Mouse (Mus musculus) heart, postnatal 10 days (tissue): ENCODE results near the gene Tmtc4. TPM values are rescaled to one million over a fixed set of nuclear protein-coding genes. Genes with fewer than 3 reads are reported as not detected.

Experiments
- DNase-seq, 2 experiments: peaks; one replicate each; pipeline ENCODE4 v3.0.0; 2021
- intact Hi-C: fragments of 180-260 bp; cut with DNase I; formaldehyde crosslinking; loops from one replicate; pipeline ENCODE4 v1.15.1; 2025
- total RNA-seq, 2 experiments: library from RNA; stranded (reverse); gene quantifications; 2 replicates each; pipeline ENCODE4 v1.2.3; 2021

Tmtc4 gene
- total RNA-seq, 2 experiments from 2014 or later: 14.3 to 22.4 TPM

DNA sequence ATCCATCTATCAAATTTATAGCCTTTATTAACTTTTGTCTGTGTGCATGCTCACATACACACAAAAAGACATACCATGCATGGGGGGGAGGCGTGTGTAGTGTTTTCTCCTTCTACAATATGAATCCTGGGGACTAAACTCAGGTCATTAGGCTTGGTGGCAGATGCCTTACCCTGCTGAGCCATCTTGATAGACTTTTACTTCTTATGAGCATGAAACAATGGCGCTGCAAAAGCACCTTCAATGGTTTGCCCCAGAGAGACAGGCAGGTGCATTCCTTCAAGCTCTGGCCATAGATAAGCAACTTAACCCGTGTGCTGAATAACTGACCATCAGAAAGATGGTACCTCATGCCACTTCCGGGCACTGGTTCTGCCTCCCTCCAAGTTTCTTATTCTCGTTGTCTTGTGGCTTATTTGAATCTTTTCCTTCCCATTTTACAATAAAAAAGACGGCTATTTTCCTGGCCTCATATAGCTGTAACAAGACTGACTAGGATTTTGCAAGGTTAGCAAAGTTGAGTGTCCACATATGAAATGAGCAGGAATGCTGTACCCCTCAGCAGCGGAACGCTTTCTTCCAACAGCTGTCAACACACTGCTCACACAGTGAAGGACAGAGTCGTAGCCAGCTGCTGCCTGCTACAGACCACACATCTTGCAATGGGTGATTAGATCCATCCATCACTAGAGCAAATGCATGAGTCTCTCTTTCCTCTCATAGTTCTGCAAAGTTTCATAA lies 6.6 kb downstream of the Tmtc4 start:
- DNase-seq: no peak
- intact Hi-C loops: no loop called here

DNA sequence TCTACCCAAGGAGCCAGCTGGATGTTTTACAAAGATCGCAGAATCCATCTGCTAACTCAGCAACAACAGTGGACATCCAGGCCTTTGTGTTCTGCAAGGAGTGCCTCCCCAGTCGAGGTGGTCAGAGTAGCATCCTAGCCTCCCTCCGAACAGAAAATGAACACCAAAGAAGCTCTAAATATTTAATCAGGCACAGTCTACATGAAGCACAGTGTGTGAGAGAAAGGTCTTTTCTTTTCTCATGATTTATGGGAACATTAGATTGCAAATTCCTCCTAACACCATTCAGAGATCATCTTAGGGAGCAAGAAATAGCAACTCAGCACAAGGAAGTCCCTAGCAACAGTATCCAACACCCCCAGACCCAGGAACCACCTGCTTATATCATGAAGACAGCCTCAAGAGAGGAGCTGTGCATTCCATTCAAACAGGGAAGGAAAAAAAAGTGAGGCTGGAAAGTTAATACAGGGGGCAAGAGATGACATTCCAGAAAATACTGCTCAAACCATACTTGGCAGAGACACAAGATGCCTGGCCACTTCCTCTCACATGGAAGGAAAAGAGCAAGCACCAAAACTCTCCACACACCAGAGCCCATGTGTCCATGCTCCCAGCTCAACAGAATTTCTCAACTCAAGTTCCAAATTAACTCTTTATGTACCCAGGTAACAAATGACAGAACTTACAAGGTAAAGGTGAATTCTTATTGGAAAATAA lies 8.8 kb downstream of the Tmtc4 start:
- no peak for DNase-seq
- intact Hi-C loops: no loop called here

DNA sequence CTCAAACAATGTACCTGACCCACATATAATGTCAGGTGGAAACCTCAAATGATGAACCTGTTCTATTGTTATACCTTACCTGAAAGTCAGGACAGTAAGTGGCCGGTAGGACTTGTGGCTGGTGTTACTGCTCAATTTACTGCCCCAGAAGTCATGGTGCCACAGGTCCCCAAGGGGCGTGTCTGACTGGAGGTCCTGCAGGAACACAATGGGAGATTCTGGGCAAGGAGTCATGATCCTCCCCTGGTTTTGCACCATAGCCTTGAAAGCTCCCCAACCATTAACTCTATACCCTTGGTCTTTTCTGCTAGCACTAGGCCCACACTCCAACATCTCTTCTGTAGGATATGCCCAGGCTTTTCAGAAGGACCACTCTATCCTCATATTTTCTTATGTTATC lies 10.7 kb downstream of the Tmtc4 start:
- intact Hi-C loops: no loop called here
- no peak for DNase-seq

DNA sequence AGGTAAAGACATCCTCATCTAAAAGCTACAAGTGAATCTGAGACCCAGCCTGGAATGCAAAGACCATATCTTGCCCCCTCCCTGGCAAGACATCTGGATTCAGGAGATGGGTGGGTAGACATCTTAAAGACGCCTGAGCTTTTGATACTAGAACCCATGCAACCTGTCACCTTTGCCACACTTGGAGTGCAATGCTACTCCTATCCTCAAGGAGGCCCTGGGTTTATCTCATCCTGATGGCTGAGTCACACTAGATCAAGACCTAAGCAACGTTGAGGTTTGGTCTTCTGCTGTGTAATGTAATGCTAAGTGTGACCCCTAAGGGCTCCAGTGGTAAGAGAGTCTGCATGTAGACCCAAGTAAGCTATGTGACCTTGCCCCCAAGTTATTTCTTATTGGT lies 15.8 kb downstream of the Tmtc4 start:
- intact Hi-C loops: no loop called here
- DNase-seq: no peak

DNA sequence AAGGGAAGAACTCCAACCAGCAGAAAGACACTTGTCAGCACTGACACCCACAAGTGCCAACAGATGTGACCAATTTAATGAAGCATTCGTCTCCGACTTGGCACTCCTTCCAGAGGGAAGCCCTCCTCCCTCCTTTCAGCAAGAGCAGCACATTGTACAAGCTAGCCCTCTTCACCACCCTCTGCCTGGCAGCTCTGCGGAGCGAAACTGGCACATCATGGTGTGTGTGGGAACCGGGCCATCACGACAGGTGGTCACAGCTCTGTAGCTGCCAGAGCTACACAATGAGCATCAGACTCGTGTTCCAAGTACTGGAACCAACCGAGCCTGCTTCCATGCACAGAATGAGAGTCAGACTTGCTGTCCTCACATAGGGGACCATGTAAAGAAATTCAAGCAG lies 25.9 kb downstream of the Tmtc4 start:
- intact Hi-C loops: no loop called here
- DNase-seq: peak; percentile 44 to 58

DNA sequence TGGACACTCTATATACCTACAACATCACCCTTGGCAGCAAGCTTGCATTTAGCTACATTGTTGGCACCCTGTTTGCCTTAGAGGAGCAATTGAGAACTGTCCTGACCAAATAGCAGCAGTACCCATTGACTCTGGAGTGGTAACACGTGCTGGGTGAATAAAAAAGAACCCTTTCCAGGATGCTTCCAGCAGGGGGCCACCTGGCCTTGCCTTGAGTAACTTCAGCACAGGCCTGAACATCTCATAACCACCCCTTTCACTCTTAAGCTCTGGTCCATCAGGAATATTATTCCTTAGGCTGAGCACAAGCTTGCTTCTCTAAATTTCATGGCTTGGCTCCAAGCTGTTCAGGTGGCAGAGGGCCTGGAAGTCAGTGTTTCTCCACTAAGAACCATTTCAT lies 30.5 kb downstream of the Tmtc4 start:
- DNase-seq: peak; percentile 60 to 63
- intact Hi-C loops: loop anchor here (1.0 to 5.0 kb wide), 3 partner anchors 287 to 399 kb away; no protein-coding TSS in a partner anchor

DNA sequence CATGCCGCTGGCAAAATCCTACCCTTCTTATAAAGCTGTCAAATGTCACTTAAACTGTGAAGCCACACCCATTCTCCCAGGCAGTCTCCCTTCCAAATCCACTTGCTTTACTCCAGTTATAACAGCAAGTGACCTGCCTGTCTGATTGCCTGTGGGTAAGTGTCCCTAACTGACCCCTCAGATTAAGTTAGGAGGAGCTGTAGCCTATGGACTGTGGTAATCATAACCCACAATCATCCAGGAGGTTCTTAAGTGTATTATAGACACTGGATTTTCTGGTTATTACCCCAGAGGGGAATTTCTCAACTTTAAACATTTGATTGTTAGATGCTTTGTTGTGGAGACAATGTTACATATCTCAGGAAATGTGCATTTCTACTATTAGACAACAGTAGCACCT lies 31.3 kb downstream of the Tmtc4 start:
- intact Hi-C loops: loop anchor here (2.0 to 5.0 kb wide), 2 partner anchors 365 to 400 kb away; no protein-coding TSS in a partner anchor
- no peak for DNase-seq

DNA sequence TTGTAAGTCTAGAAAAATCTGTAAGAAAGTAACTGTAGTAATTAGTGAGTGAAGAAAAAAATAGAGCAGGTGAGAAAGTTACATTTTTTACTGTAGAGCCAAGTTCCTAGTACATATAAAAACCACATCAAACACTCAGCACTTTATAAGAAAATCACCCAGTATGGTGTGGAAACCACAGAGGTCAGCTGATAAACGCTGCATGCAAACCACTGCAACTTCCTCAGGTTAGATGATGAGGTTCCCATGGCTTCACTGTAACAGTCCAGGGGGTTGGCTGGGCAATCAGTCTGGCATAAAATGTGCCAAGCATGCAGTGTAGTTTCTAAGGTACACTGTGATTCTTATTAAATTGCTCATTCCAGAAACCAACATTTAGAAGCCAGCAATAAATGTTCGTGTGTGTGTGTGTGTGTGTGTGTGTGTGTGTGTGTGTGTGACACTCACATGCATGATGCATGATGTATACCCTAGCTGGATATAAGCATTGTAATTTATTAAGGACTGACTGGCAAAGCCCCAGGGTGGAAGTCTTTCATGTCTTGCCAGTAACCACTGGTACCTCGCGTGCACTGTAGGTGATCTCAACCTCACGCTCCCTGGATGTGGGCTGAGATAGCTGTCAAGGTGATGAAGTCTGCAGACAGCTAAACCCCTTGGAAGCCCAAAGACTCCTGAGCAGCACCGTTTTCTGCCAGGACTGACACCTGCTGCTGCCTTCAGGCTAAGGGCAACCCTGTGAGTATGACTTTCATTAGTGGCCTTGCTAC lies 32.0 kb downstream of the Tmtc4 start:
- DNase-seq: no peak
- intact Hi-C loops: loop anchor here (2.0 to 5.0 kb wide), 2 partner anchors 365 to 401 kb away; no protein-coding TSS in a partner anchor

DNA sequence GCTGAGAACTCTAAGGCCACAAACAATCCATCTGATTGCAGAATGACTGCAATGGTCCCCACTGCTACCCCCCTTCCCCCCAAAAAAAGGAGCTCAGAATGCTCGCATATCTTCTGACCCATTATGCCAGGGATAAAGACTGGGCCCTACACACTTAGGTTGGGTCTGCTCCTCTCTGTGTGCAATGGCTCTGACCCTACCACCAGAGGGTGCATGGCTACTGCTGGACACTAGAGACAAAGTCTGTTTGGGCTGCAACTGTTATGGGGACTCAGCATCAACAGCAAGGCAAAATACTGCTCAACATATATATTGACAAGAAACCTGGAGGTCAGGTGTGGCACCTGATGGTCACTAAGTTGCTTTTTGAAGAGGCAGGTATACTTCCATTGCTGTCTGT lies 32.9 kb downstream of the Tmtc4 start:
- intact Hi-C loops: loop anchor here (5.0 kb wide), 1 partner anchor 366 kb away; no protein-coding TSS in a partner anchor
- DNase-seq: peak in 1 of 2 experiments; percentile 7

DNA sequence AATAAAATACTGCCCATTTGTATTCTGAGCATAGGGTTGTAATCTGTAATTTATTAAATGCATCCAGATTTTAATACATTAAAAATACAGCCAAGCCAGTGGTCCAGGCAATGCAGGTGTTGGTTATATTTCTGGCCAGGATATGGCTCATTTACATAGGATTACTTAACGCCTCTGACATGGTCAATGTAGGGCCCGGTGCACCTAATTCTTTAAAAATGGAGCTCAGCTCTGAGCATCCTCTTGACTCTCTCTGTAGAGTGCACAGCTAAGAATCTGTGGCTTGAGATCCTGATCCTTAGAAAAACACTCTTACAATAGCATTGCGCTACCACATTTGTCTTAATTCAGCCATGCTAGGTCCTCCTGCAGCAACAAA lies 40.4 kb downstream of the Tmtc4 start:
- DNase-seq: no peak
- intact Hi-C loops: no loop called here

DNA sequence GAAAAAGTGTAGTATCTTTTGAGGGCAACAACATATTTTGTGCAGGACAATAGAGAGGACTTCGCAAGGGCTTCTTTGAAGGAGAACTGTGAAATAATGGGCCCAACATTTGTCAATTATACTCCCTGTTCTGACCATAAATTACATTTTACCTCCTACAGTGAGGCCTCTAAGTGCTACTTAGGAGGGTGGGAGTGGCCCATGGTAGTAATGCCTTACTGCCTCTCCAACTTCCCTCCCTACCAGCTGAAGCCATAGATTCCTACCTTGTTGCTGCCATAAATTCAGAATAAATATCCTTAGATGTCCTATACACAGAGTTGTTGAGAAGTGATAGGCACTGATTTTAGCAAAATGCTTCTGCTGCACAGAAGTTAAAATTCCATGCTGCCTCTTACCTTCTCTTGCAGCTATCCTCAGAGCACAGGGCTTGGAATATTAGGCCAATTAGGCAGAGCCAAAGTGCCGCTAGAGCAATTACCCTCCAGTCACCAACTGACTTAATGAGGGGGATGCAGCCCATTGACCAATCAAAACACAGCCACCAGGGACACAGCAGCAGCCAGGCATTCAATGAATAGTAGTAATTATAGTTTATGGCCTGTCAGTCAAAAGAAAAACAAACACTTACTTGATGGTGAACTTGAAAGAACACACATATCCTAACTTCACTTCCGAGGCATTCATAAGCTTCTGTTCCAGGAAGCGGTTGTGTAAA lies 40.9 kb downstream of the Tmtc4 start:
- intact Hi-C loops: no loop called here
- DNase-seq: no peak

DNA sequence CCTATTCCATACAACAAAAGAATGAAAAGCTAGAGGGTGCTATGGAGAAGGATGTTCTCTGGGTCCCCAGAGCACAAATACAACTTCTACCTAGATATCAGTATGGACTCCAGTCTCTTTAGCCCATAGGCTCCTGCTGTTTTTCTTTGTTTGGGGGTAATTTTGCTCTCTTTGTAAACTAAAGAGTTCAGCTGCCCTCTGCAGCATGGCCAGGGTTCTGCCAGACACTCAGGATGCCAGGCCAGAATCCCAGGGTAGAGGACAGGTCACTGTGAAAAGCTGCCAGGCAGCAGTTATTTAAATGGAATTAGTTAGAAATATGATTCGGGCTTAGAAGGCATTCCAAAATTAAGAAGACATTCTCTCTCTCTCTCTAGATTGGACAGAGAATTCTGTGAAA lies 47.4 kb downstream of the Tmtc4 start:
- no peak for DNase-seq
- intact Hi-C loops: no loop called here

DNA sequence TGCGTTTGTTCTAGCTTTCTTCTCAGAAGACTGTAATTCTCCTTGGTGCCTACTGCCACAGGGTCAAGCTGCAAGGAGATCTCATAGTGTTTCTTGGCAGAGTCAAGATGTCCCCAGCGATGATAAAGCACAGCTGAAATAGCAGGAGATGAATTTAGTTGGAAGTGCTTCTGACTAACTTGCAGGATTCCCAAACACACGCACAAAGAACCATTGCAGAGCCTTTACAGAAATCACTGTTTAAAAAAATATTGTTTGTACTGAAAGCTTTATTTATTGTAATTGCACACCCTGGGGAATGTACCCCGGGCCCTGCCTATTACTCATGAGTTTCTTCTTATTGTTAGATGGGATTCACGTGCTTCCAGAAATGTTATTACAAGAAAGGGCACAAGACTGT lies 63.8 kb downstream of the Tmtc4 start:
- no peak for DNase-seq
- intact Hi-C loops: no loop called here

DNA sequence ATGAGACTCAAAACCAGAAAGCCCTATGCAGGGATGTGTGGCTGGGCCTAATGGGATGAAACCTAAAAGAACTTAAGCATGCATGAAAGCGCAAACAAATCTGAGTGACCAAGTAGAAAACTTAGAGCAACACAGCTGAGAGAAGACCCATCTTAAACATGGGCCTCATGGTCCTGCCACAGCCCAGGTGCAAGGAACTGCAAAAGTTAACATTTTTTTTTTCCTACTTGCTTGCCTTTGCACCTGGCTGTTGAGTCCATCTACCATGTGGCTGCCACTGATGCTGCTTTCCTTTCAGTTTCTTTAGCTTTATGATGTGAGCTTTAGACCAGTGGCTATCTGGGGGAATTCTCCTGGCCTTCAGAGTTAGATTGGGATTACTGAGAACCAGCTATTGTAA lies 66.2 kb downstream of the Tmtc4 start:
- DNase-seq: no peak

DNA sequence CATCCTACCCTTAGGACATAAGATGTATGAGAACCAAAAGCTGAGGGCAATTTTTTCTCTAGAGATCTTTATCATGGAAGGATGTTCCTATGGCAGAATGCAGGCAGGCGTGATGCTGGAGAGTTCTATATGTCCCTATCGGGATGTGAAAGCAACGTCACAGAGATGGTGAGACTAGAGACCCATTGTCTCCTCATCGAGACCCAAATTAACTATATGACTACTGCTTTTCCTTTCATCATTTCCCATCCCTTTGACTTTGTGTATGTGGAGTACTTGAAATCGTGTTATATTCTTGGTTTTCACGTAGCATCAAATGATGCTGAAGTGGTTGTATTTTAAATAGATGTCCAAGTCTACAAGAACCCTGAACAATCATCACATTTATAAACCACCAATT lies 70.2 kb downstream of the Tmtc4 start, which contains the start of gene Ggact:
Gene Ggact (minus strand): TSS at position 101 of the 400 bp plus-strand sequence.
- intact Hi-C loops: loop anchor here (5.0 kb wide), 1 partner anchor 69 kb away; the partner anchor contains the start of gene Tmtc4
- DNase-seq: no peak

More for the DNA sequence above, 66.2 kb downstream of the Tmtc4 start:
- intact Hi-C loops: no loop called here

DNA sequence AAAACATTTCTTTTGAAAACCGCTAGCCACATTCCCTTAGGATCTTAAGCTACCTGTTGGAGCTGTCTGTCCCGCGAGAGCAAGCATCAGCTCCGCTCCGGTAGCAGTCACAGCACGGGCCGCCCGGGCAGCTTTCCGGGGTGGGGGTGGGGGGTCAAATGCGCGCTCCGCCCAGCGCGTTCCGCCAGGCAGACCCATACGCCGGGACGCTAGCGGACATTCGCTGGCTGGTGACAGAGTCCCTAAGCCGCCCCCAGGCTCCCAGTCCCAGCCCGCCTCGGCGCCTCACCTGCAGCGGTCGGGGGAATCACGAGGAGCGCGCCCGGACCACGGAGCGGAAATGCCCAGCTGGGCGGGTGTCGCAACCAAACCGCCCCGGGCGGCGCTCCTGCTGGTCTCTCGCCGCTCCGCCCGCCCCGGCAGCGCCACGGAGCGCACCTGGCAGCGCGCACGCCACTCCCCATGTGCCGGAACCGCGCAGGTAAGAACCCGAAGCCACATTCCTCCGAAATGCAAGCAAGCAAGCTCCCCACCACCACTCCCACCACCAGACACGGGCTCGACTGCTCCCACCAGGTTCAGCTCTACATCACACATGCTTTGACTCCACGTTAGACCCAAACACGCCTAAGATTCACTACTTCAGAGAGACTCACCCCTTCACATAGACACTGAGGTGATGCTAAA lies 70.9 kb downstream of the Tmtc4 start:
- intact Hi-C loops: loop anchor here (5.0 kb wide), 1 partner anchor 69 kb away; the partner anchor contains the start of gene Tmtc4
- peak; percentile 71 to 74 for DNase-seq

DNA sequence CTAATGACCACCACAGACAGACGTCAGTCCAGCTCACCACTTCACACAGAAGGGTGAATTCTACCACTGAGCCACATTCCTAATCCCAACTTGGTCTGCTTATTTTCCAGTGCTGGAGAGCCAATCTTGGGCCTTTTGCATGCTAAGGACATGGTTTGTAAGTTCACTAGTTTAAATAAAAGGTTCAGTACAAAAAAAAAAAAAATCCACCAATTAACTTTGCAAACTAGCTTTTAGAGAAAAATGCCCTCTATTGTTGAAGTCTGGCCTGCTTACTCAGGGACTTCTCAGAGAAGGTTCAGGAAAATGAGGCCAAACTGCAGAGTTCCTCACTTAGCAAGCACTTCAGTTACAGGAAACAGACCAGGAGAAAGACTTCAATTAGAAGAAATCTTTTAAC lies 71.7 kb downstream of the Tmtc4 start:
- DNase-seq: no peak
- intact Hi-C loops: loop anchor here (5.0 kb wide), 1 partner anchor 70 kb away; the partner anchor contains the start of gene Tmtc4

DNA sequence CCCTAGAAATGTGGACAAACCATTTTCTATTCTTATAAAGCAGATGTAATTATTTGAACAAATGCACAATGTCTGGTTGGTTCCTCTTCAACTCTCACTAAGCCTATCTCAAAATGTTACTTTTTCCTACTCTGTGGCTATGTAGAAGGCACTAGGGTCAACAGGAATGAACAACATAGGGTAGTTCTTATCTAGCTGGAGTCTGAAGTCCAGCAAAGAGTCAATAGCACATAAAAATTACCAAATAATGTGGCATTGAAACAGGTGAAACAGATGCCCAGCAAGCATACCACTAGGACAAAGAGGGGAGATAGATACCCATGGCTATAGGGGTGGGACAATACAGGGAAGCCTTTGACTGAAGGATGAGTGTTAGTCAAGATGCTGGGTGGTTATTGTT lies 72.6 kb downstream of the Tmtc4 start:
- intact Hi-C loops: loop anchor here (5.0 kb wide), 1 partner anchor 71 kb away; the partner anchor contains the start of gene Tmtc4
- DNase-seq: no peak

DNA sequence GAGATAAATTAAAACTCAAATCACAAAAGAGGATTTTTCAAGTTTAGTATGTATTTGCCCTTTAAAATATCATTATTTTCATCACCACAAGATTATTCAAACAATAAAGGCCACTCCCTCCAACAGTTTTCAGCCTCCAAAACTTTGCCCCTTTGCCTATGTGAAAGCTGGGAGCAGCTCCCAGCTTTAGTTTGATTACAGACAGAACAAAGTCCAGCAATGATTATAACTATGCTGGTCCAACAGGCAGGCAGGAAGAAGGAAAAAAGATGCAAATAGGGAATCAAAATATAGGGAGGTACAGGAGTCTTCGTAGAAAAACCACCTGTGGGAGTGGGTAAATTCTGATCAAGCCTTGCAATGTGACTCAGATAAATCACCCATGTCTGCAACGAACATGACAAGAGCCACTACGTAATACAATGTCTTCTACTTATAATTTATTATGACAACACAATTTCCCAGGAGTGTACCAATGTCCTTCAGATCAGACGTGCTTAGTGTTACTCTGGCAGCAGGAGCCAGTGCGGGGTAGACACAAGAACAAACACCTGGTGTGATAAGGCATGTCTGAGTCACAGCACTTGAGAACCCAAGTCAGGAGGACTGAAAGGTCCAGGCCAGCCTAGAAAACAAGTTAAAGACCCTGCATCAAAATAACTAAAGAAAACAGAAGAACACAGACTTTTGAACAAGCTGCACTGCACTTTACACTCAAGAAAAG lies 74.3 kb downstream of the Tmtc4 start:
- DNase-seq: no peak
- intact Hi-C loops: loop anchor here (5.0 kb wide), 1 partner anchor 73 kb away; the partner anchor contains the start of gene Tmtc4
